Mouse (Mus musculus): ENCODE measurements around the gene Fyco1.
"Not testable (repeated sequence)": the region's sequence is repeated elsewhere in the genome, so short reads cannot be mapped to it uniquely, and the experiment has no call there.

Gene Fyco1

DNA sequence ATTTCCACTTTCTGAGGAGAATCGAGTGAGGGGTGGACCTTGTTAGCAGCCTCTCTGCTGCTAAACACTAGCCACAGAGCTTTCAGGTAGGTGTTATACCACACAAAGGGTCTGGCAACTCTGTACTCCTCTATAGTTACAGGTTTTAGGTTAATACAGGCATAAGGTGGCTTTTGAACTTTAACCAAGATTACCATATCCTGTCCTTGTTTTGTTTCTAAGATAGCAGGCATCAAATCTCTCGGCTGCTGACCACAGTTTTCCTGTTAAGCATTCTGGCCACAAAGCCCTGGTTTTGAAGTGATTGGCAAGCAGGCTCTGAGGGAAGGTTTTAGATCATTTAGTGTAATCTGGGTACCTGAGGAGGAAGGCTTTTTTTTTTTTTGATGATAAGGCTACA lies 37.4 kb downstream of the Fyco1 start:
- no peak for DNase-seq

DNA sequence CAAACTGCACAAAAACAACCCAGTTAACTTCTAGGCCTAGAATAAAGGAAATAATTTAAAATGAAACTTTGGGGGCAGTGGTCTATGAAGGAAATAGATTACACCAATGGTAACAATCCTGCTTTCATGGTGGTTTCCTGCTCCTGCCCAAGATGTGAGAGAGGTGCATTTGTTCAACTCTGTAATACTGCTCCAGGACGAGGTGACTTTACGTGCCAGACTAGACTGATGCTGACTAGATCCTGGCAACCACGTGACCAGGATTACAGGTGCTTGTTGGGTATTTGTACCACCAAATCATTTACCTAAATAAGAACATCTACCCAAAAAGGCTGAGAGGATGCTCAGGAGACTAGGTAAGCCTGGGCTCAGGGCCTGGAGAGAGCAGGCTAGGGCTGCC lies 39.9 kb downstream of the Fyco1 start:
- no peak for DNase-seq

DNA sequence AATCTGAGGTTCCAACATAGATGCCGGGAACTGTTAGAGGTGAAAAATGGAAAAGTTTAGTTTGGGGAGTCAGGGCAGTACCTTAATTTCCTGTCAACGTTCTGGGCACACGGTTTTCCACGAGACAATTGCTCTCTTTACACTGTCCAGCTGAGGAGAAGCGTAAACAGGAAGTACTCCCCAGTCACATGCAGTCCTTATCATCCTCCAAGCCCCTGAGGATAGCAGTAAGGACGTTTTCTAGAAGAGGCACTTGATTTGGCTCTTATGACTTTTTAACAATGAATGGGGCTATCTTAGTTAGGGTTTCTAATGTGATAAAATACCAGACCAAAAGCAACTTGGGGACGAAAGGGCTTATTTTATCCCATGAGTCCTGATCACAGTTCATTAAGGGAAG lies 43.1 kb downstream of the Fyco1 start:
- no peak for DNase-seq

DNA sequence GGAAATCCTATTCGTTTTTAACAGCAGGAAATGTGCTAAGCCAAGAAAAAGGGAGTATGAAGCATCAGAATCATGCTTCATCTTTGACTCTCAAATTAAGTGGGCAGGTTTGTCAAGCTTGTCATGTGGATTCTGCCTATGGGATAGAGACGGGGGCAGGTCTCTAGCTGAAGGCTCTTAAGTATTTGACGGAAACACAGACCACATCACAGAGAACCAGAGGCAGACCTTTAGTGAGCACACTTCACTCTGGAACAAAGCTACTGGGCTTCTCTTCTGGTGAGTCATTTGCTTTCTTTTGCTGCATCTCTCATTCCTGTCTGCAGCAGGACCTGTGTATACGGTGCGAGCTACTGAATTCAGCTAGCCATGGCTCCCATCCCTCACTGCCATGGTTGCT lies 45.4 kb downstream of the Fyco1 start, which contains the start of gene Cxcr6:
Gene Cxcr6 (plus strand): TSS at position 209 of the 400 bp plus-strand sequence.
- no peak for DNase-seq

DNA sequence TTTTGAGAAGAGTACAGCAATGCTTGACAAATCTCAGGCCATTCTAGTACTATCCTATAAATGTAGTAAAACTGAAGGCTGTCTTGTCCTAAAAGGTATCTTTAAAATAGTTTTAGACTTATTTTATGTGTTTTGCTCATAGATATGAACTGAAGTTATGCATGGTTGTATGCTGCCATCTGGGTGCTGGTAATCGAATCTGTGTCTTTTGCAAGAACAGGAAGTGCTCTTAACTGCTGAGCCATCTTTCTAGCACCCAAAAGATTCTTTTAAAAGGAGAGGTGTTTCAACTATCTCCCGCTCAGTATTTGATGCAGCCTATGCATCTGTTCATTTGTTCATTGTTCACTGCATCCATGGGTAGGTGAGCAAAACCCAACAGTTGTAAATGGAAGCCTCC lies 46.5 kb downstream of the Fyco1 start:
- no peak for DNase-seq

DNA sequence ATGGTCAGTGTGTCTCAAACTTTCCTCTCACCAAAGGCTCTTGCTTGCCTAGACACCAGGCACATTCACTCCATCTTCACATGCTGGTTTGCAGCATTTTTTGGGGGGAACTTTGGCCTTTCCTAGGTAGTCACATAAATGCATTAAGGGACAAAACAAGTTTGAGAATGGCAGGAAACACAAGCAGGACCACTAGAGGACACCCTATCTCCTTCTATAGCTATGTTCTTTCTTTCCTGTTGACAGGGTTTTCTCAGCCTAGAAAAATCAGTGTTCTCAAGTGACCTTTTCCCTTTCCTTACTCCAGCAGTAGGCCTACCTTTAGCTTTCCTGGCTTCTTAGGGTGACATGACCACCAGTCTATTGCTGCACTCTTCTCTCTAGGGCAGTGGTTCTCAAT lies 48.8 kb downstream of the Fyco1 start:
- no peak for DNase-seq

DNA sequence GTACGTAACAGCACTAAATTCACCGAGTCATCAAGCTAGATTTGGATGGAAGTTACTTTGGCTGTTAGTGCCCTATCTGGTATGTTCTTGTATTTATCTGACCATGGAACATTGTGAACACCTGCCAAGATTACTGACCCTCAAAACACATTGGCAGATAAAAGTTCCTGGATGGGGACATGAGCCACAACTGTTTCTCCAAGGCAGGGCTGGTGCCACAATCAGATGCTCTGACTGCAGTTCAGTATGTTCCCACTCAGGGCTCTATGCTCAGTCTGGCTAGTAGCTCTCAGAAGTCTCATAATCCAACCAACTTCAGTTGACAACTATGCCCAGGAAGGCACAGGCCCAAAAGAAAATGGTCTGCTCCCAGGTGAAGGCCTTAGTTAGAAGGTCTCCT lies 49.3 kb downstream of the Fyco1 start:
- DNase-seq: no peak

DNA sequence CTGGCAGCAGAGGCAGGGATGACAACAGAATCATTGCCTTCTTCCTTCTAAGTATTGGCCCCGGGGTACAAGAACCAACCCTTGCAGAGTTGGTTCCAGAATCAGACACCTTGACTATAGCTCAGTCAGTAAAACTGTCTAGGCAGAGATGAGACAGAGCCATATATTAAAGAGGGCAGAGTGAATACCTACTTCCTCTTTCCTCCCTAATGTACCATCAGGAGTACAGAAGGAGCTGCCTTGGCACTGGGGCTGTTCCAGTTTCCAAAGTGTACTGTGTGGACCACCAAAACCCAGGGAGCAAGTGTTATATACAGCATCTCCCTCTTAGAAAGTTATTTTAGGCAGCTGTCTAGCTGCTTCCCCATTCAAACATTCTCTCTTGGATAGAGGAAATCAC lies 50.2 kb downstream of the Fyco1 start:
- DNase-seq: no peak

DNA sequence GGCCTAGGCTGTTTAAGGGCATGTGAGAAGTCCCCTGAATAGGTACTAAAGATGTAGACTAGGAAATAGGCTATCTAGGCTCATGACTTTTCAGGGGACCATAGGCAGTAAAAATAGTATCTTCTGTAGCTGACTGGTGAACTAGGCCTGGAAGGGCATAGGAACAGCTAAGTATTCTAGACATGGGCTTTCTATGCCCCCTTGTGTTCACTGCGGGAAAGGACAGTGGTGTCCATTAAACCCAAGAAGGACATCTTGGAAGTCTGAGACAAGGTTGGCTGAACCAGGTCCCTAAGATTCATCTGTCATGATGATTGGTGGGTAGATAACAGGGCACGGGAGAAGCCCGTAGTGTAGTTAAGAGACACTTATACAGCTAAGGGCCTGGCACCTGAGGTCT lies 55.5 kb downstream of the Fyco1 start:
- peak; percentile 22 for DNase-seq

DNA sequence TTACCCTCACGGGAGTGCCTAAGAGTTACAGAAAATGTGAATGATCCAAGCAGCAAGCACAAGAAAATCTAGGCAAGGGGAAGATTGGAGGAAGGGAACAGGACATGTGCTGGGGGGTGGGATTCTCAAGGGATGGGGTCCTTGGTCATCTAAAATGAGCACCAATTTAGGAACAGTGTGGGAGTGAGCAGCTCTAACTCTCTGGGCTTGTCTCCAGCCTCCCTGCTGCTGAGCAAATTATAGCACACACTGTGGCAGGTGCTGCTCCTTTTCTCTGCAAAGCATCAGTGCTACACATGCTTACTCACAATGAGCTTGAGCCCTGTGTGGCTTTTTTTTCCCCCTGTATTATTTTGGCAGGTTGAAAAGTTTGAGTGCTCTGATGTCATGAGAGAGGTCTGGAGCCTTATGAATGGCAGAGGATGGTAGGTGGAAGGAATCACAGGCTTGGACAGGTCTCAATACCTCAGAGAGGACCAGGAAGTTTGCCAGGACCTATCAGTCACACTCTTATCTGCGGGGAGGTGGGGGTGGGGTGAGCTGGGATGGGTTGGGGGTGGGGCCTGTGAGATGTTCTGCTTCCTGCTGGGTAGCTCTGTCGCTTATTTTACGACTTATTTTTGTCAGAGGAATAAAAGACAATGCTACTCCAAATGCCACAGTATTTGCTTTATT lies 62.7 kb downstream of the Fyco1 start:
- no peak for DNase-seq

DNA sequence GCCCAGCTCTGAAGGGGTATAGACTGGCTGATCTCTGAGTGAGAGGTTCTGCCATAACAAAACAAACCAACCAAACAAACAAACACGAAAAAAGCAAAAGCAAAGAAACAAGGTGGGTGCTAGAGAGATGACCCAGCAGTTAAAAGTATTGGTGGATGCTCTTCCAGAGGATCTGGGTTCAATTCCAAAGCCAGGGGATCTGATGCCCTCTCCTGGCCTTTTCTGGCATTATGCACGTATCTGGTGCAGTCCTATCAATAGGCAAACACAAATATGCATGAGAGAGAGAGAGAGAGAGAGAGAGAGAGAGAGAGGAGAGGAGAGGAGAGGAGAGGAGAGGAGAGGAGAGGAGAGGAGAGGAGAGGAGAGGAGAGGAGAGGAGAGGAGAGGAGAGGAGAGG lies 78.4 kb downstream of the Fyco1 start:
- not testable (repeated sequence) for DNase-seq

DNA sequence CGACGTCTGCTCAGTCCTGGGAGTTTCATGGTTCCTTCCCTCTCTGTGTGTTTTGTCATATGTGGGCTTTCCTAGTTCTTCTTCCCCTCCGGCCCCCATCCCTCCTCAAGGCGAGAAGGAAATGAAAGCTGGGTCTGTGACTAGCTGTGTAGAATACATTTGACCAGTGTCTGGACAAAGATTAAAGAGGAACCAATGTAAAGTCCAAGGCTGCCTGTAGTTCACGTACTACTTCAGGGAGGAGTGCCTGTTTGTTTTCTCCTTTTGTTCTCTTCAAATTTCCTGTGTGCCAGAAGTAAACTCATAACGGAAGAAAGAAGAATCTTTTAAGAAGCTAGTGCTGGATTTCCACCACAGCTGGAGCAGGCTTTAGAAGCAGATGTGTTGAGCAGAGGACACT lies 82.2 kb downstream of the Fyco1 start:
- no peak for DNase-seq

DNA sequence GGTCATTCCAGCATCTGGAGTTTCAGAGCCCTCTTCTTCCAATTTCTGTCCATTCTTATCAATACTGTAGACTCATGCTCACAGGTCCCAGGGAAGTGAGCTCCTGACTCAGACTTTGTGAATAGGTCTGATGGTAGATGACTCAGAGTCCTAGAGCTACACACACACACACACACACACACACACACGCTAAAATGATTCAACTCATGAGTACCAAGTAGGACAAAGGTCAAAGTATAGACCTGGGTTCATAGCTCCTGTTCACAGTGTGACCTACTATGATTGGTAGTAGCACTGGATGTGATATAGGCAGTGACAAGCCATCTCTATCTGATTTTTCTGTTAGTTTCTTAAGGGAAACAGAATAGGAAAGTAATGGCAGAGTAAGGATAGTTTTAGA lies 83.3 kb downstream of the Fyco1 start:
- DNase-seq: no peak

DNA sequence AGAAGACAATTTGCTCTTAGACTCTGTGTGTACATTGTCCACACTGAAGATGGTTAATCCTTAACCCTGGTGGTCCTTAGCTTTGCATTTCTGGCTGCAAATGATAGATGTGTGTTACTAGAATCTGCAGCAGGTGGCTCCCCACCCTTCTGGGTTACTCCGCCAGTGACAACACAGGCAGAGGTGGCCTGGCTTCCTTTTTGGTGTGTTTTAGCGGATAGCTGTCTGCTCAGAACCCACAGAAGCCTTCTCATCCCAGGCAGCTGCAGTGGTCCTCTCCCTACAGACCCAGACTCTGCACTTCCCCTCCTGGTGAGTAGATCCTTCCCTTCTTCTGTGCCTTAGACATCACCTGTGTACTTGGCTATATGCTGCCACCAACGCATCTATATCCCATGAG lies 84.7 kb downstream of the Fyco1 start:
- DNase-seq: no peak

DNA sequence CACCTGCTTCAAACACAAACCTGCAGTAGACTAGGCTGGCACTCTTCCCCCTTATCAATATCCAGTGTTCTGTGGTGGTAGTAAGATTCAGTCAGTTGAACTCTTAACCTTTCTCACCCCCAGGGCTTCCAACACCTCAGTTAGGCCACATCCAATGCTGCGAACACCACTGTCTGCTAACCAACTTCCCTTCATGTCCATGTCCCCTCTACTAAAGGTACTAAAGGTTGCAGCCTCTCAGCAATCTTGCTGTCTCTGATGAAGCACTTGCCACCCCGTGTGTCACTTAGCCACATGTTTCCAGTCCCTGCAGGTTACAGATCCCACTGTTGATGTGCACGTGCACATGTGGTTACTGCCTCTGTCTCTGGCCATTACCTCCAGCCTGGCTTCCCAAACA lies 87.9 kb downstream of the Fyco1 start:
- DNase-seq: no peak

DNA sequence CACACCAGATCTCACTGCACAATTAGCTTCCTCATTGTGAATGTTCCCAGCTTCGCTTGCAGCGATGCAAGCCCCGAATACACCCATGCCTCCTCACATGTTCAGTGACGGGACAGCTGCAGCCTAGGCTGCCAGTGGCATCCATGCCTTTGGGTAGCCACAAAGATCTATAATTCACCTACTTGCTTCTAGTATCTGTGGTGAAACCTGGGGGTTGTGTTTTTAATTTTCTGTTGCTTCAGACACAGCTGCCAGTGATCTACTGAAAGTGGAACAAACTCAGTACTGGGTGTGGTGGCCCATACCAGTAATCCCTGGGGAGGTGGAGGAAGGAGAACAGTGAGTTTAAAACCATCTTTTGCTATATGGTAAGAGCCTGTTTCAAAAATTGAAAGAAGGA lies 88.8 kb downstream of the Fyco1 start:
- DNase-seq: no peak

DNA sequence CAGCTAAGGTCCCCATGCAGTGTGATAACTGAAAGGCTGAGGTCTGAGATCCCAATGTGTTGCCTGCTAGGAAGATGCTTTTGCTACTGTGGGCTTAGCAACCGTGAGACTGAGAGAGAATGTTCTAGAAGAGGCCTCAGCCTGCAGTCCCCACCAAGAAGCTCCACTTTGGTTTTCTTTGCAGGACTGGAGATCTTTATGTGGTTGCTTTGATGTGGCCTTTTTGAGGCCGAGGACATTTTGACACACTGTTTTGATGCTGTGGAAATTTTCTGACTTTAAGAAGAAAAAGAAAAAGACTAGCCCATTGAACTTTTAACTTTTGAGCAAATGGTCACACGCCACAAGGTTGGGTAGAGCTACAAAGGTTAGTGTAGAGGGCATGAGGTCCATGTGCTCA lies 90.9 kb downstream of the Fyco1 start:
- DNase-seq: no peak

DNA sequence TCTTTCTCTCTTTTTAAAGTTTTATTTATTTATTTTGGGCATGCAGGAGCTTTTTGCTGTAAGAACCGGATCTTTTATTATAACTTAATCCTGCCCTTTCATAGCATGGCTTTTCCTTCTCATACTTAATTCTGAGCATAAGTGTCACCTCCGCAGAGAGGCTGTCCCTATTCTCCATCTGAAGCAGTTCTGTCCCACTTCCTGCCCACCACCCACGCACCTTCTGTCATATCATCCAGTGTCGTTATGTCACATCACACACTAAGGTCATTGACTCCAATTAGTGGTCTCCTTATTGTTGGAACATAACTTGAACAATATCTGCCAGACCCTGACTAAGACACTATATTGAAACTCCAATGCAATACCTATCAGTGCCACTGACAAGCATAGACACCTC lies 93.1 kb downstream of the Fyco1 start:
- no peak for DNase-seq

DNA sequence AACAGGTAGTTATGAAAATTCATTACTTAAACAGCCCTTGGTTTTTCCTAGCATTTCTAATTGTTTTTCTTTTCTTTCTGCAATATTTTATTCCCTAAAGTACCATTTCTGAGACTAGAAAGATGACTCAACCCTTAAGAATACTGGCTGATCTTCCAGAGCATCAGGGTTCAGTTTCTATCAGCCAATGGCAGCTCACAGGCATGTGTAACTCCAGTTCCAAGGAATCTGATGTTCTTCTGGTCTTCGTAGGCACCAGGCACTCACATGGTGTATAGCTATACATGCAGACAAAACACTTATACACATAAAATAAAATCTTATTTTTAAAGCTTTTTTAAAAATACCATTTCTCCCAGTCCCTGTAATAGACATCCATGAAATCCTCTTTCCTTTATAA lies 93.5 kb downstream of the Fyco1 start:
- DNase-seq: no peak

DNA sequence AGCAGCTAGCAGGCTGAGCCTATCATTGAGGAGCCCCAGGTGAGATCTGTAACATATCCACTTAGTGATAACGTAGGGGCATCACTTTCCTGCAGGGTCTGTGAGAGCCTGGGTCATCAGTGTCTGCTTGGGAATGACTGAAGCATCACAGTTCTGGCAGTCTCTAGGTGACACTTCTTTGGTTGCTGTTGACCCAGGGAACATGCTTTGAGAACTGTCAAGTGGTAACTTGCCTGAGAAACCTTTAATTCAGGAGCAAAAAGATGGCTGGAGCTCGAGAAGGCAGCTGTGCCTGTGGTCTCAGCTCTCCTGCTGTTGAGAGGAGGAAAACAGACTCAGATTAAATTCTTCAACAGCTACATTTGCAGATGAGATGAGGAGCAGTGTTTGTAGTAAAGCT lies 94.4 kb downstream of the Fyco1 start:
- no peak for DNase-seq

DNA sequence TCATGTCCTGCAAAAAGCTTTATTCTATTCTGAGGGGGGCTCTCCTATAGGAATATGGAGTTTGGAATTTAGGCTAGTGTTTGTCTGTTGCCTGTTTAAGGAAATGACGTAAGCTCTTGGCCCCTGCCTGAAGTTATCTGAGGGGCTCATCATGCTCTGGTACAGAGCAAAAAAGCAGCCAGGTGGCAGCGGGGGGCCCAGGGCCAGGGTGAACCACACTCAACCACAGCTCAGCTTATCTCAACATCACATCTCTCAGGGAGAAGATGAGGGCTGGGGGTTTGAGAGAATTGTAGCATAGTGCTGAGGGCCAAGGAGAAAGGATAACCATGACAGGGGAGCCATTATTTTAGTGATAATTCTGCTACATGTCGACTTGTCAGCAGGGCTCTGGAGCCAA lies 94.9 kb downstream of the Fyco1 start:
- DNase-seq: no peak

DNA sequence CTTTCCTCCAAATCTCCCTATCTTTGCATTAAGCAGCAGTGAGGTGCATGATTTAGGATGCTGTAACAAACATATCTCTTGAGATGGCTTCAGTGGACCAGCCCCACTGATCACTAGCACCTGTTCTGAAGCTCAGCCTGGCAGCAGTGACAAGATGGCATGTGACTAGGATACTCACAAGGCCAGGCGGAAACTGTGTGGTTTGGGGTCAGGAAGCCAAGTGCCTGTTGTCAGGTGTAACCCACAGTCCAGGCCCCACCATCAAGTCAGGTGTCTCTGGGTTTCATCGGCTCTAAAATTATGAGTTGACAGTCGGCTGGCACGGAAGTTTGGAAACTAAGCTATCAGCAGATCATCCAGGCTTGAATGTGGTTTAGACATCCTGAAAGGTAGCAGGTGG lies 97.4 kb downstream of the Fyco1 start:
- no peak for DNase-seq

DNA sequence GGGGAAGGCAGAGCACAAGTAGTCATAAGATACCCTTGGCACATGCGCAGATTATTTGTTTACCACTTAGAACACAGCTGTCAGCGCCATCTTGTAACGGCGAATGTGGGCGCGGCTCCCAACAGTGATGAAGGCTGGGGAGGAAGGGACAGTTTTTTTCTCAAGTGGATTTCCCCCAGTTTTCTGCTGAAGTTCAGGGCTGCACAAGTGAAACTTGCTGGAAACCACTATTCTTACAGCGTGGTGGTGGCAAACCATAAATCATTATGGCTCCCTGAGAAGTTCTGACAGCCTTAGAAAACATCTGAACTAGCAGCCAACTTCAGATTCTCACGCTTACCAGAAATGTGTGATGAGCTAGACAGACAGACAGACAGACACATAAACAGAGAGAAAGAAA lies 102.0 kb downstream of the Fyco1 start:
- not testable (repeated sequence) for DNase-seq

DNA sequence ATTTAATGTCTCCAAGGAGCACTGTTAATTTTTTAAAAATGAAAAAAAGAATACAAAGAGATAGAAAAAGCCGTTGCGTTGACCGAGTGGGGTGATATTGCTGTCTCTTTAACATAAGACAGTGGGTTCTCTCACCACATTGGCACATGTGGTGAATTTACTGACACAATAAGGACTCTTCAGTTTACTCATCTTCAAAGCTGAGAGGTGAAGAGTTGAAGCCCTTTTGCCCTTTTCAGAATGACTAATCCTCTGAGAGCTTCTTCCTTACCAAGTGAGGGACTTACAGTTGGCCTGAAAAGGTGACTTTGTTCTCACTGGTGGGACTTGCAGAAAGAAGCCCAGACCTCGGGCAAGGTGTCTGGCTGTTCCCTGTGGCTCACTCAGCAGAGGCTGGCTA lies 110.9 kb downstream of the Fyco1 start:
- DNase-seq: no peak
